Mouse (Mus musculus) kidney, adult 2 months (tissue): ENCODE results near the gene Fndc10.

Experiments
- CTCF ChIP-seq: fragments of 200-500 bp; conservative IDR thresholded peaks from 2 replicates; pipeline ENCODE4 v1.5.1; 2011; ENCODE audit warnings: low read depth, mild to moderate bottlenecking, control low read depth, low read length, moderate library complexity, mixed read lengths; ENCODE audit not compliant: insufficient read depth, insufficient read length
- POLR2A ChIP-seq: fragments of 200-500 bp; IDR thresholded peaks from one replicate; pipeline ENCODE4 v1.6.1; 2011; ENCODE audit warnings: low read depth, low read length, control low read depth

- TF ChIP-seq POLR2A (no peak), CTCF (no peak)
Observed at GRCm38 (mm10) chr4:155694111-155694481, at the start of gene Fndc10.
